Mouse (Mus musculus) bone marrow, adult 2 months (tissue): Measurements from ENCODE around the gene Dpyd.

Source experiments
- CTCF ChIP-seq: fragments of 200-500 bp; IDR thresholded peaks from 2 replicates; pipeline ENCODE4 v1.5.1; 2011; ENCODE audit warnings: low read length, control low read depth; ENCODE audit not compliant: control insufficient read depth, insufficient read depth
- POLR2A ChIP-seq: fragments of 200-500 bp; IDR thresholded peaks from 2 replicates; pipeline ENCODE4 v1.6.1; 2011; ENCODE audit warnings: low read depth, mild to moderate bottlenecking, control low read depth, low read length, borderline replicate concordance; ENCODE audit not compliant: control insufficient read depth

DNA sequence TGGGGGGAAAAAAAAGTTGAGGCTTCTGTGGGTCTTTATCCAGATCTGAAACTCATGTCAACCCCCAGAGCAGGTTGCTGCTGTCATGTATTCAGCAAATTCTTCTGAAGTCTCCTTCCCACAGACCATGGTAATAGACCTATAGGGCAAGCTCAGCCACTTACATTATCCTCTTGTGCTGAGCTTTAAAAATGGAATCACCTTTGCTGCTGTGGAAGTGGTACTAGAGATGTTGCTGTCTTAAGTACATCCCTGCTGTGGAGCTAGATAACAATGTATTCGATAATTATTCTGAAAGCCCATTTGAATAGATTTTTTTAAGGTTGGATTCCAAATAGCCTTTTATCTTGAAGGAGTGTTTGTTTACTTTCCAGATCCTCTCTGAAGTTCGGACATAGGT lies 902.1 kb downstream of the Dpyd start:
- TF ChIP-seq POLR2A (no peak), CTCF (no peak)
